Mouse (Mus musculus): Measurements from ENCODE around the gene Kncn.

DNA sequence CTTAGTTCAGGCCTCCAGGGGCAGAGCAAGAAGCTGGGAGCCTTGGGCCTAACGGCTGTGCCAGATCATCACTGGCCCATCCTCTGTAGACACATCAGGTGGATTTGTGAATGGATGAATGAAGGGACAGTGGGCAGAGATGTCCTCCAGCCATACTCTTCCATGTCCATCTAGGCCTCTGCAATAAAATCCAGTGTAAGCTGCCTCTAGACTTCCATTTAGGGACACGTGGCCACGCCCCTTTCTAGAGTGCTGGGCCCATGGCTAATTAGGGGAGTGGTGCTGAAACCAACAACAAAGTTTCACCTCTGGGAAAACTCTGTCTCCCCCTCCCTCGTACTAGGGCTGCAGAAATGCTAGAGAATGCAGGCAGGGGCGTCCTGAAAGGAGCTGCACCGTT lies 5.9 kb downstream of the Kncn start:
- no peak for TF ChIP-seq CTCF (IDR thresholded peaks at IDR 0.05; ENCODE audit: borderline replicate concordance, control insufficient read depth, extremely low read depth, insufficient read depth, low read length, poor library complexity)
- no peak for TF ChIP-seq POLR2A (IDR thresholded peaks at IDR 0.05; ENCODE audit: control insufficient read depth, extremely low read depth, insufficient read depth, low read length, poor library complexity)
